Mouse (Mus musculus): Measurements from ENCODE around the gene Zfp872.

DNA sequence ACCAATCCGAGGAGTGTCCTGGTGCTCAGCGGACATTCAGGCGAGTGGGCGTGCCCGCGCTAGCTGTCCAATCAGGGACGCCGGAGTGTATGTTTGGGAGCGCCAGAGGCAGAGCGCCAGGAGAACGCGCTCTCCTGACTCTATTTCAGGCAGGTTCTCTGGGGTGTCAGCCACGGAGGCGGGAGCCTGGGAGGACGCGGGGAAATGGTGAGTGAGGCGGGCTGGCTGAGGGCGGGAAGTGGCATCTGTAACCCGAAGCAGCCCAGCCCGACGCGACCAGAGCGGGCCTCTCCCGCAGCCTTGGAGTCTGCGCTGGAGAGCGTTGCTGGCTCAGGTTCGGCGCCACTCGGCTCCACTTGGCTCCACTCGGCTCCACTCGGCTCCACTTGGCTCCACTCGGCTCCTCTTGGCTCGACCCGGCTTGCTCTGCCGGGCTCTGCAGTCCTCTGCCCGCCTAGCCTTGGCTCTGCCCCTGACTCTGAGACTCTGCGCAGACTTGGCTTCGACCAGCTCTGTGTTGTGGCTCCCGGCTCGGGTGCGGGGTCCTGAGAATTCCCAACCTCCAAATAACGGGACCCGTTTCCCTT, at the start of gene Zfp872:
- TF ChIP-seq CTCF (IDR thresholded peaks at IDR 0.05; ENCODE audit: borderline replicate concordance, extremely low read depth, insufficient read depth, insufficient read length) (no peak), POLR2A (IDR thresholded peaks at IDR 0.05; ENCODE audit: borderline replicate concordance, extremely low read depth, insufficient read depth, insufficient read length, poor library complexity, severe bottlenecking) (no peak)

Measured in brain, embryonic 14.5 days (tissue).